Mouse (Mus musculus) lung, embryonic 15.5 days (tissue): ENCODE results near the gene Dcst1. TPM values are rescaled to one million over a fixed set of nuclear protein-coding genes. Genes with fewer than 3 reads are reported as not detected.

Experiments
- ATAC-seq: fragments of 200-750 bp; cut with Nextera tagmentation; 2 replicates; pipeline ENCODE4 v1.8.0; 2017; ENCODE audit warnings: moderate number of reproducible peaks, borderline replicate concordance; ENCODE audit not compliant: low FRiP score, low TSS enrichment; ENCODE audit errors: extremely low read depth
- H3K27ac ChIP-seq: fragments of 300-500 bp; sonication (generic); 2 replicates; pipeline ENCODE4 v1.5.1; 2015; ENCODE audit warnings: moderate library complexity, mild to moderate bottlenecking, inconsistent platforms
- H3K27me3 ChIP-seq: fragments of 300-500 bp; sonication (generic); 2 replicates; pipeline ENCODE4 v1.6.1; 2015; ENCODE audit warnings: inconsistent platforms
- H3K36me3 ChIP-seq: fragments of 300-500 bp; sonication (generic); 2 replicates; pipeline ENCODE4 v1.6.1; 2015; ENCODE audit warnings: inconsistent platforms
- H3K4me1 ChIP-seq: fragments of 300-500 bp; sonication (generic); 2 replicates; pipeline ENCODE4 v1.6.1; 2015; ENCODE audit warnings: inconsistent platforms
- H3K4me2 ChIP-seq: fragments of 300-500 bp; sonication (generic); 2 replicates; pipeline ENCODE4 v1.6.1; 2015; ENCODE audit warnings: inconsistent platforms, mild to moderate bottlenecking, moderate library complexity
- H3K4me3 ChIP-seq: fragments of 300-500 bp; sonication (generic); 2 replicates; pipeline ENCODE4 v1.5.1; 2015; ENCODE audit warnings: mild to moderate bottlenecking, inconsistent platforms
- H3K9ac ChIP-seq: fragments of 300-500 bp; sonication (generic); 2 replicates; pipeline ENCODE4 v1.6.1; 2015; ENCODE audit warnings: inconsistent platforms
- H3K9me3 ChIP-seq: fragments of 300-500 bp; sonication (generic); 2 replicates; pipeline ENCODE4 v1.6.1; 2016; ENCODE audit warnings: inconsistent platforms
- WGBS: fragments of 180-500 bp; shearing (Covaris S2); methylation state at CpG from one replicate; pipeline ENCODE4 v1.1.7; 2015; 5-methylcytosine and 5-hydroxymethylcytosine counted together
- polyA plus RNA-seq: library from polyadenylated mRNA; unstranded; fragments of >200 nt; fragmentation: Nextera tagmentation; extraction: Ambion mirVana; gene quantifications from 2 replicates; pipeline ENCODE4 v1.2.1, GENCODE M21; 2015

The Dcst1 gene
- polyA plus RNA-seq, 1 experiment from 2014 or later = 0.21 TPM

- Histone ChIP-seq H3K9ac (peak within 1 kb of the TSS; percentile 91), H3K4me2 (peak within 1 kb of the TSS; percentile 76), H3K27me3 (no peaks in the 10 kb centered on the region), H3K4me3 (peak within 1 kb of the TSS; percentile 87), H3K4me1 (peaks cover 50% of the 10 kb centered on the region), H3K9me3 (no peaks in the 10 kb centered on the region), H3K27ac (peak within 1 kb of the TSS; percentile 88), H3K36me3 (peaks cover 22% of the 10 kb centered on the region)
- WGBS = under 1% methylated on average over 44 of the region's 44 CpGs
- peak; percentile 86 for ATAC-seq
Measured at GRCm38 (mm10) chr3:89337721-89338578, 27.1 kb downstream of the Dcst1 start, which contains the start of gene Efna4. Gene Efna4, minus strand, starts transcription at chr3:89338028.

- H3K36me3 ChIP-seq = peaks cover 24% of the 10 kb centered on the region
- no peaks in the 10 kb centered on the region for H3K9me3 ChIP-seq
- WGBS = under 1% methylated on average over 19 of the region's 21 CpGs
- H3K4me2 ChIP-seq = peak overlapping the region; percentile 76
- peaks cover 58% of the 10 kb centered on the region for H3K4me1 ChIP-seq
- no peak; the same call in 1 of the 2 replicates for ATAC-seq
- no peaks in the 10 kb centered on the region for H3K27me3 ChIP-seq
- H3K4me3 ChIP-seq = peak overlapping the region; percentile 87
- H3K9ac ChIP-seq = peak overlapping the region; percentile 91
- peak overlapping the region; percentile 88 for H3K27ac ChIP-seq
Measured at GRCm38 (mm10) chr3:89337062-89337720, 27.9 kb downstream of the Dcst1 start.

- no peak for ATAC-seq
- peaks cover 24% of the 10 kb centered on the region for H3K36me3 ChIP-seq
- H3K4me1 ChIP-seq = peaks cover 62% of the 10 kb centered on the region
- no peaks in the 10 kb centered on the region for H3K9me3 ChIP-seq
- no peaks in the 10 kb centered on the region for H3K27me3 ChIP-seq
- peak overlapping the region; percentile 87 for H3K4me3 ChIP-seq
- H3K27ac ChIP-seq = peak overlapping the region; percentile 88; the same call in 1 of the 2 replicates
- peak overlapping the region; percentile 76 for H3K4me2 ChIP-seq
- H3K9ac ChIP-seq = peak overlapping the region; percentile 91
- WGBS = 10% methylated on average over 6 of the region's 6 CpGs
Measured at GRCm38 (mm10) chr3:89336529-89336928, 28.5 kb downstream of the Dcst1 start.

GRCm38 (mm10) chr3:89333053-89333452, 32.0 kb downstream of the Dcst1 start:
- Histone ChIP-seq H3K9ac (no peak overlapping the region), H3K4me3 (no peak overlapping the region), H3K36me3 (peaks cover 24% of the 10 kb centered on the region), H3K4me1 (peaks cover 40% of the 10 kb centered on the region), H3K4me2 (no peak overlapping the region), H3K27me3 (peaks cover 8% of the 10 kb centered on the region; the same call in 1 of the 2 replicates), H3K9me3 (no peaks in the 10 kb centered on the region), H3K27ac (no peak overlapping the region)
- 54% methylated on average over 11 of the region's 11 CpGs for WGBS
- no peak for ATAC-seq

- peaks cover 24% of the 10 kb centered on the region for H3K36me3 ChIP-seq
- no peak overlapping the region for H3K4me3 ChIP-seq
- no peak overlapping the region for H3K9ac ChIP-seq
- 37% methylated on average over 12 of the region's 12 CpGs for WGBS
- H3K4me1 ChIP-seq = peaks cover 39% of the 10 kb centered on the region
- H3K27ac ChIP-seq = no peak overlapping the region
- no peaks in the 10 kb centered on the region for H3K9me3 ChIP-seq
- H3K27me3 ChIP-seq = peaks cover 9% of the 10 kb centered on the region; the same call in 1 of the 2 replicates
- H3K4me2 ChIP-seq = no peak overlapping the region
- ATAC-seq = no peak
Measured at GRCm38 (mm10) chr3:89332476-89332875, 32.6 kb downstream of the Dcst1 start.

GRCm38 (mm10) chr3:89332013-89332412, 33.0 kb downstream of the Dcst1 start:
- ATAC-seq = no peak

GRCm38 (mm10) chr3:89331561-89331960, 33.5 kb downstream of the Dcst1 start:
- Histone ChIP-seq H3K9me3 (no peaks in the 10 kb centered on the region), H3K4me2 (no peak overlapping the region), H3K27ac (no peak overlapping the region), H3K4me3 (no peak overlapping the region), H3K36me3 (peaks cover 24% of the 10 kb centered on the region), H3K27me3 (peaks cover 9% of the 10 kb centered on the region; the same call in 1 of the 2 replicates), H3K9ac (no peak overlapping the region), H3K4me1 (peaks cover 32% of the 10 kb centered on the region)
- 62% methylated on average over 13 of the region's 13 CpGs for WGBS
- no peak for ATAC-seq

More at GRCm38 (mm10) chr3:89332013-89332412, 33.0 kb downstream of the Dcst1 start:
- no peak overlapping the region for H3K9ac ChIP-seq
- H3K36me3 ChIP-seq = peaks cover 24% of the 10 kb centered on the region
- no peak overlapping the region for H3K4me2 ChIP-seq
- peaks cover 37% of the 10 kb centered on the region for H3K4me1 ChIP-seq
- WGBS = 40% methylated on average over 10 of the region's 10 CpGs
- H3K4me3 ChIP-seq = no peak overlapping the region
- peaks cover 9% of the 10 kb centered on the region; the same call in 1 of the 2 replicates for H3K27me3 ChIP-seq
- no peak overlapping the region for H3K27ac ChIP-seq
- no peaks in the 10 kb centered on the region for H3K9me3 ChIP-seq

GRCm38 (mm10) chr3:89330948-89331347, 34.1 kb downstream of the Dcst1 start:
- no peak for ATAC-seq
- H3K9ac ChIP-seq = no peak overlapping the region
- WGBS = 24% methylated on average over 10 of the region's 10 CpGs

GRCm38 (mm10) chr3:89330346-89330745, 34.7 kb downstream of the Dcst1 start:
- no peak overlapping the region for H3K9ac ChIP-seq
- peaks cover 25% of the 10 kb centered on the region for H3K4me1 ChIP-seq
- peaks cover 9% of the 10 kb centered on the region; the same call in 1 of the 2 replicates for H3K27me3 ChIP-seq
- H3K27ac ChIP-seq = no peak overlapping the region
- WGBS = 52% methylated on average over 3 of the region's 3 CpGs
- ATAC-seq = no peak
- H3K9me3 ChIP-seq = no peaks in the 10 kb centered on the region
- H3K4me2 ChIP-seq = no peak overlapping the region
- peaks cover 24% of the 10 kb centered on the region for H3K36me3 ChIP-seq
- no peak overlapping the region for H3K4me3 ChIP-seq

More at GRCm38 (mm10) chr3:89330948-89331347, 34.1 kb downstream of the Dcst1 start:
- peaks cover 24% of the 10 kb centered on the region for H3K36me3 ChIP-seq
- H3K27ac ChIP-seq = no peak overlapping the region
- peaks cover 9% of the 10 kb centered on the region; the same call in 1 of the 2 replicates for H3K27me3 ChIP-seq
- H3K9me3 ChIP-seq = no peaks in the 10 kb centered on the region
- no peak overlapping the region for H3K4me3 ChIP-seq
- H3K4me1 ChIP-seq = peaks cover 26% of the 10 kb centered on the region
- H3K4me2 ChIP-seq = no peak overlapping the region

- H3K27me3 ChIP-seq = peaks cover 9% of the 10 kb centered on the region; the same call in 1 of the 2 replicates
- whole genome bisulfite sequencing = 24% methylated on average over 4 of the region's 4 CpGs
- peaks cover 28% of the 10 kb centered on the region for H3K4me1 ChIP-seq
- no peak overlapping the region for H3K27ac ChIP-seq
- H3K9me3 ChIP-seq = no peaks in the 10 kb centered on the region
- no peak overlapping the region for H3K9ac ChIP-seq
- no peak overlapping the region for H3K4me2 ChIP-seq
- H3K4me3 ChIP-seq = no peak overlapping the region
- no peak for ATAC-seq
- H3K36me3 ChIP-seq = peaks cover 7% of the 10 kb centered on the region
Measured at GRCm38 (mm10) chr3:89328623-89329022, 36.4 kb downstream of the Dcst1 start.

- Histone ChIP-seq H3K9ac (no peak overlapping the region), H3K27ac (no peak overlapping the region), H3K9me3 (no peaks in the 10 kb centered on the region), H3K4me1 (peaks cover 19% of the 10 kb centered on the region), H3K27me3 (peaks cover 15% of the 10 kb centered on the region; the same call in 1 of the 2 replicates), H3K4me2 (no peak overlapping the region), H3K36me3 (no peaks in the 10 kb centered on the region), H3K4me3 (no peak overlapping the region)
- ATAC-seq = no peak
- 35% methylated on average over 9 of the region's 9 CpGs for WGBS
Measured at GRCm38 (mm10) chr3:89327371-89327870, 37.6 kb downstream of the Dcst1 start.
